Mouse (Mus musculus) embryonic facial prominence, embryonic 15.5 days (tissue): ENCODE measurements around the gene Neu4. TPM values are rescaled to one million over a fixed set of nuclear protein-coding genes. Genes with fewer than 3 reads are reported as not detected.
"Not testable (repeated sequence)": the region's sequence is repeated elsewhere in the genome, so short reads cannot be mapped to it uniquely, and the experiment has no call there.

ENCODE experiments used
- ATAC-seq: fragments of 200-750 bp; cut with Nextera tagmentation; 2 replicates; pipeline ENCODE4 v1.8.0; 2017; ENCODE audit warnings: low read depth, moderate TSS enrichment; ENCODE audit not compliant: insufficient number of reproducible peaks, low FRiP score, low TSS enrichment
- H3K27ac ChIP-seq: fragments of 300-500 bp; sonication (generic); replicated peaks from 2 replicates; pipeline ENCODE4 v1.5.1; 2015; ENCODE audit warnings: mild to moderate bottlenecking, inconsistent platforms
- H3K27me3 ChIP-seq: fragments of 300-500 bp; sonication (generic); 2 replicates; pipeline ENCODE4 v1.6.1; 2015; ENCODE audit warnings: inconsistent platforms
- H3K36me3 ChIP-seq: fragments of 300-500 bp; sonication (generic); 2 replicates; pipeline ENCODE4 v1.6.1; 2015; ENCODE audit warnings: mild to moderate bottlenecking, inconsistent platforms
- H3K4me1 ChIP-seq: fragments of 300-500 bp; sonication (generic); 2 replicates; pipeline ENCODE4 v1.6.1; 2015; ENCODE audit warnings: inconsistent platforms
- H3K4me2 ChIP-seq: fragments of 300-500 bp; sonication (generic); replicated peaks from 2 replicates; pipeline ENCODE4 v1.6.1; 2015; ENCODE audit warnings: mild to moderate bottlenecking, inconsistent platforms
- H3K4me3 ChIP-seq: fragments of 300-500 bp; sonication (generic); replicated peaks from 2 replicates; pipeline ENCODE4 v1.5.1; 2015; ENCODE audit warnings: mild to moderate bottlenecking, inconsistent platforms
- H3K9ac ChIP-seq: fragments of 300-500 bp; sonication (generic); 2 replicates; pipeline ENCODE4 v1.6.1; 2015; ENCODE audit warnings: inconsistent platforms
- H3K9me3 ChIP-seq: fragments of 300-500 bp; sonication (generic); replicated peaks from 2 replicates; pipeline ENCODE4 v1.6.1; 2016; ENCODE audit warnings: inconsistent platforms
- WGBS: fragments of 180-500 bp; shearing (Covaris S2); methylation state at CpG from one replicate; pipeline ENCODE4 v1.1.7; 2015; 5-methylcytosine and 5-hydroxymethylcytosine counted together
- polyA plus RNA-seq: library from polyadenylated mRNA; unstranded; fragments of >200 nt; fragmentation: Nextera tagmentation; extraction: Ambion mirVana; gene quantifications from 2 replicates; pipeline ENCODE4 v1.2.1, GENCODE M21; 2015

Neu4 gene
- polyA plus RNA-seq, 1 experiment from 2014 or later, result not detected

GRCm38 (mm10) chr1:94053530-94054216 lies 33.4 kb downstream of the Neu4 start:
- Histone ChIP-seq H3K9me3 (no peaks in the 10 kb centered on the region), H3K36me3 (no peaks in the 10 kb centered on the region), H3K9ac (no peak overlapping the region), H3K4me2 (no peak overlapping the region), H3K27me3 (no peaks in the 10 kb centered on the region), H3K4me3 (no peak overlapping the region), H3K4me1 (no peaks in the 10 kb centered on the region), H3K27ac (no peak overlapping the region)
- no peak for ATAC-seq
- 48% methylated on average over 7 of the region's 7 CpGs for WGBS

GRCm38 (mm10) chr1:94054481-94054880 lies 34.2 kb downstream of the Neu4 start:
- Histone ChIP-seq H3K27ac (no peak overlapping the region), H3K4me1 (no peaks in the 10 kb centered on the region), H3K36me3 (no peaks in the 10 kb centered on the region), H3K9me3 (no peaks in the 10 kb centered on the region), H3K4me2 (no peak overlapping the region), H3K9ac (no peak overlapping the region), H3K27me3 (no peaks in the 10 kb centered on the region), H3K4me3 (no peak overlapping the region)
- 62% methylated on average over 1 of the region's 1 CpGs for WGBS
- ATAC-seq, result no peak

GRCm38 (mm10) chr1:94055966-94056365 lies 35.7 kb downstream of the Neu4 start:
- Histone ChIP-seq H3K4me1 (no peaks in the 10 kb centered on the region), H3K9me3 (no peaks in the 10 kb centered on the region), H3K9ac (no peak overlapping the region), H3K4me3 (no peak overlapping the region), H3K27ac (no peak overlapping the region), H3K36me3 (no peaks in the 10 kb centered on the region), H3K27me3 (no peaks in the 10 kb centered on the region), H3K4me2 (no peak overlapping the region)
- 59% methylated on average over 3 of the region's 3 CpGs for WGBS
- ATAC-seq, result no peak

GRCm38 (mm10) chr1:94057401-94057800 lies 37.1 kb downstream of the Neu4 start:
- no peak overlapping the region for H3K27ac ChIP-seq
- H3K27me3 ChIP-seq, result no peaks in the 10 kb centered on the region
- no peaks in the 10 kb centered on the region for H3K4me1 ChIP-seq
- no peak for ATAC-seq
- H3K4me3 ChIP-seq, result no peak overlapping the region
- H3K36me3 ChIP-seq, result no peaks in the 10 kb centered on the region
- H3K9ac ChIP-seq, result no peak overlapping the region
- WGBS, result 88% methylated on average over 2 of the region's 2 CpGs
- no peaks in the 10 kb centered on the region for H3K9me3 ChIP-seq
- H3K4me2 ChIP-seq, result no peak overlapping the region

GRCm38 (mm10) chr1:94058281-94058680 lies 38.0 kb downstream of the Neu4 start:
- H3K27ac ChIP-seq, H3K27me3 ChIP-seq, H3K36me3 ChIP-seq, ATAC-seq, H3K9ac ChIP-seq, H3K4me3 ChIP-seq, H3K4me2 ChIP-seq, H3K4me1 ChIP-seq, H3K9me3 ChIP-seq: not testable (repeated sequence)
- 78% methylated on average over 1 of the region's 1 CpGs for WGBS

- Histone ChIP-seq H3K4me1 (no peaks in the 10 kb centered on the region), H3K27me3 (no peaks in the 10 kb centered on the region), H3K4me3 (no peak overlapping the region), H3K9ac (no peak overlapping the region), H3K9me3 (no peaks in the 10 kb centered on the region), H3K27ac (no peak overlapping the region), H3K4me2 (no peak overlapping the region), H3K36me3 (no peaks in the 10 kb centered on the region)
- WGBS, result 78% methylated on average over 6 of the region's 6 CpGs
- no peak for ATAC-seq
Measured at GRCm38 (mm10) chr1:94074756-94075155, 54.5 kb downstream of the Neu4 start.

GRCm38 (mm10) chr1:94076702-94077101 lies 56.5 kb downstream of the Neu4 start:
- Histone ChIP-seq H3K9ac (no peak overlapping the region), H3K27me3 (no peaks in the 10 kb centered on the region), H3K9me3 (no peaks in the 10 kb centered on the region), H3K27ac (no peak overlapping the region), H3K36me3 (no peaks in the 10 kb centered on the region), H3K4me2 (no peak overlapping the region), H3K4me3 (no peak overlapping the region), H3K4me1 (no peaks in the 10 kb centered on the region)
- ATAC-seq, result no peak
- WGBS, result 20% methylated on average over 1 of the region's 1 CpGs

Other genes starting within 250 kb of the Neu4 start
- 208 and 218 TPM in 2 replicates for gene Dtymk, start 218.5 kb upstream of the Neu4 start, polyA plus RNA-seq
- 13.9 and 14.9 TPM in 2 replicates for gene Ing5, start 216.5 kb upstream of the Neu4 start, polyA plus RNA-seq
- gene D2hgdh, start 195.5 kb upstream of the Neu4 start, polyA plus RNA-seq, result 18.5 and 18.8 TPM in 2 replicates
- gene Gal3st2, start 159.1 kb upstream of the Neu4 start, polyA plus RNA-seq, result 0.18 and 0.92 TPM in 2 replicates
- gene Gal3st2b, start 102.1 kb upstream of the Neu4 start, polyA plus RNA-seq, result 0.12 and 0.29 TPM in 2 replicates
- gene Gal3st2c, start 29.9 kb upstream of the Neu4 start, polyA plus RNA-seq, result not detected in 2 replicates
- 0.11 and 0.13 TPM in 2 replicates for gene Pdcd1, start 32.1 kb downstream of the Neu4 start, polyA plus RNA-seq